Mouse (Mus musculus) heart, embryonic 16.5 days (tissue): ENCODE data around the gene Fscn3. TPM values are rescaled to one million over a fixed set of nuclear protein-coding genes. Genes with fewer than 3 reads are reported as not detected.
A peak's percentile ranks its signal among the peaks of the same experiment; 100 is the strongest.

Experiments
- ATAC-seq: fragments of 200-750 bp; cut with Nextera tagmentation; replicated peaks from 2 replicates; pipeline ENCODE4 v1.8.0; 2017; ENCODE audit warnings: moderate number of reproducible peaks; ENCODE audit not compliant: insufficient read depth, low FRiP score; ENCODE audit errors: extremely low read depth
- H3K27ac ChIP-seq: fragments of 300-500 bp; sonication (generic); 2 replicates; pipeline ENCODE4 v1.5.1; 2014; ENCODE audit warnings: mild to moderate bottlenecking, low read length, control low read depth, moderate library complexity
- H3K27me3 ChIP-seq: fragments of 300-500 bp; sonication (generic); 2 replicates; pipeline ENCODE4 v1.6.1; 2014; ENCODE audit warnings: low read length, mixed read lengths; ENCODE audit not compliant: control insufficient read depth, insufficient read depth
- H3K36me3 ChIP-seq: fragments of 300-500 bp; sonication (generic); 2 replicates; pipeline ENCODE4 v1.6.1; 2014; ENCODE audit not compliant: control insufficient read depth, insufficient read depth
- H3K4me1 ChIP-seq: fragments of 300-500 bp; sonication (generic); 2 replicates; pipeline ENCODE4 v1.6.1; 2014; ENCODE audit warnings: low read length, mixed read lengths; ENCODE audit not compliant: control insufficient read depth, insufficient read depth
- H3K4me2 ChIP-seq: fragments of 300-500 bp; sonication (generic); 2 replicates; pipeline ENCODE4 v1.6.1; 2014; ENCODE audit warnings: low read depth, mild to moderate bottlenecking, control low read depth, low read length
- H3K4me3 ChIP-seq: fragments of 300-500 bp; sonication (generic); 2 replicates; pipeline ENCODE4 v1.5.1; 2014; ENCODE audit warnings: mild to moderate bottlenecking, control low read depth, low read length
- H3K9ac ChIP-seq: fragments of 300-500 bp; sonication (generic); 2 replicates; pipeline ENCODE4 v1.6.1; 2014; ENCODE audit warnings: low read length, control low read depth
- H3K9me3 ChIP-seq: fragments of 300-500 bp; sonication (generic); replicated peaks from 2 replicates; pipeline ENCODE4 v1.6.1; 2016; ENCODE audit warnings: low read length; ENCODE audit not compliant: control insufficient read depth
- WGBS: fragments of 180-500 bp; shearing (Covaris S2); extraction: QIAGEN DNeasy Blood & Tissue Kit; methylation state at CpG from one replicate; pipeline ENCODE4 v1.1.7; 2014; 5-methylcytosine and 5-hydroxymethylcytosine counted together
- polyA plus RNA-seq: library from polyadenylated mRNA; unstranded; fragments of >200 nt; fragmentation: Nextera tagmentation; extraction: Ambion mirVana; gene quantifications from 2 replicates; pipeline ENCODE4 v1.2.1, GENCODE M21; 2015

Gene Fscn3
- polyA plus RNA-seq, 1 experiment from 2014 or later: not detected

DNA sequence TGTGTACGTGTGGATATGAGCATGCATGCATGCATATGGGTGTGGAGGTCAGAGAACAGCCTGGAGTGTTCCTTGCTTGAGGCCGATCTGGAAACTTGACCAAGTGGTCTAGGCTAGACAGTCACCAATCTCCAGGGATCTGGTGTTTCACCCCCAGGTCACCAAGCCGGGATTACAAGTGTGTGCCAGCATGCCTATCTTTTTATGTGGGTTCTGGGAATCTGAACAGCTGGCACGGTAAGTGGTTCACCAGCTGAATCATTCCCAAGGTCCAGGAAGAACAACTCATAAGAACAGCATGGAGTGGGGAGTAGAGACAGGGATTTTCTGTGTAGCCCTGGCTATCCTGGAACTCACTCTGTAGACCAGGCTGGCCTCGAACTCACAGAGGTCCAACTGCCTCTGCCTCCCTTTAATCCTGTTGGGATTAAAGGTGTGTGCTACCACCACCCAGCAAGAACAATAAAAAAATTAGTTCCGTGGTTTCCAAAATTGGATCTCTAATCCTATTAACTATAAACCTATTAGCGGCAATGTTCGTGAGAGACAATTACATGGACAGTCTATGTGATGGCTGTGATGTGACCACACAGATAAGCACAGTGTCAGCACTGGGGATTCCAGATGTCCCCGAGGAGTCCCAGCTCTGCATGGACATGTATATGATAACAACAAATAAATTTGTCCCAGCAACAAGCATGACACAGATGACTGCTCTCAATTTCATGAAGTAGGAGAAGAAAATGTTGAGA lies 43.9 kb downstream of the Fscn3 start:
- Histone ChIP-seq H3K9ac (no peak overlapping the region), H3K27me3 (no peaks in the 10 kb centered on the region), H3K4me1 (no peaks in the 10 kb centered on the region), H3K36me3 (no peaks in the 10 kb centered on the region), H3K4me3 (no peak overlapping the region), H3K27ac (no peak overlapping the region), H3K9me3 (no peaks in the 10 kb centered on the region), H3K4me2 (no peak overlapping the region)
- ATAC-seq: no peak
- WGBS: 81% methylated on average over 9 of the region's 9 CpGs

DNA sequence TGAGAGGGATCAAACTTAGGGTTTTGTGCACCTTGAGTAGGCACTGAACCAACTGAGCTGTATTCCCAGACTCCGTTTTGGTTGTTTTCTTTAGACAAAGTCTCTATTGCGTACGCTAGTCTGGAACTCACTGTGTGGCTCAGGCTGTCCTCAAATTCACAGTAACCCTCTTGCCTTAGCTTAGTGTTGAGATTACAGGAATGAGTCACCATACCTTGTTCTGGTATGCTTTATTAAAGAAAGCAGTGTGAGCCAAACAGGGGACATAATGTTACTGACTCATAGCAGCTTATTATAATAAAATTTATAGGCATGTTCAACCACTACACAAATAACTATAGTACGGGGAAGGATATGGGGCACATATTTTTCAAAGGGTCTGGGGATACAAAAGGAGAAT lies 46.6 kb downstream of the Fscn3 start:
- no peaks in the 10 kb centered on the region for H3K36me3 ChIP-seq
- no peak for ATAC-seq
- no peak overlapping the region for H3K4me2 ChIP-seq
- H3K4me3 ChIP-seq: no peak overlapping the region
- no peaks in the 10 kb centered on the region for H3K9me3 ChIP-seq
- H3K4me1 ChIP-seq: peaks cover 2% of the 10 kb centered on the region; the same call in 1 of the 2 replicates
- WGBS: 73% methylated on average over 4 of the region's 4 CpGs
- no peaks in the 10 kb centered on the region for H3K27me3 ChIP-seq
- H3K27ac ChIP-seq: no peak overlapping the region
- no peak overlapping the region for H3K9ac ChIP-seq

DNA sequence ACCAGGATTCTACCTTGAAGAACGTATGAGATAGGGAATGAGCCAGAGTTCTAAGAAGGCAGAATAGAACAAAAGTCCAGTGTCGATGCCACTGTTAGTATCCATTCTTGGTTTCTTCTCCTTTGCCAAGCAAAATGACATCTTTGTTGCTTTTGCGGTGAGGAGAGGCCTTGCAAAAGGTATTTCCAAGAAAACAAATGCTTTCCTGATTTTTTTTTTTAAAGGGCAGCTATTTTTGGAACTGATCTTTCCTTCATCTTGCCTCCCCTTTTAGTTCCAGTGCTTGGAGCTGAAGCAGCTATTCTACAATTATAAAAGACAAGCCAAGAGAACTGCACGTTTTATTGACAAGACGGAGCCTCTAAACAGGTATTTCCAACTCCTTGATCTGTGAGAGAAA lies 47.2 kb downstream of the Fscn3 start, which contains the start of gene Snd1:
TSS of gene Snd1 (plus strand) at position 301 of the 400 bp plus-strand sequence.
- Histone ChIP-seq H3K4me1 (peaks cover 4% of the 10 kb centered on the region; the same call in 1 of the 2 replicates), H3K27me3 (no peaks in the 10 kb centered on the region), H3K9me3 (no peaks in the 10 kb centered on the region), H3K9ac (no peak within 1 kb of the TSS), H3K27ac (no peak within 1 kb of the TSS), H3K4me2 (no peak within 1 kb of the TSS), H3K36me3 (no peaks in the 10 kb centered on the region), H3K4me3 (no peak within 1 kb of the TSS)
- WGBS: 67% methylated on average over 5 of the region's 5 CpGs
- ATAC-seq: no peak

DNA sequence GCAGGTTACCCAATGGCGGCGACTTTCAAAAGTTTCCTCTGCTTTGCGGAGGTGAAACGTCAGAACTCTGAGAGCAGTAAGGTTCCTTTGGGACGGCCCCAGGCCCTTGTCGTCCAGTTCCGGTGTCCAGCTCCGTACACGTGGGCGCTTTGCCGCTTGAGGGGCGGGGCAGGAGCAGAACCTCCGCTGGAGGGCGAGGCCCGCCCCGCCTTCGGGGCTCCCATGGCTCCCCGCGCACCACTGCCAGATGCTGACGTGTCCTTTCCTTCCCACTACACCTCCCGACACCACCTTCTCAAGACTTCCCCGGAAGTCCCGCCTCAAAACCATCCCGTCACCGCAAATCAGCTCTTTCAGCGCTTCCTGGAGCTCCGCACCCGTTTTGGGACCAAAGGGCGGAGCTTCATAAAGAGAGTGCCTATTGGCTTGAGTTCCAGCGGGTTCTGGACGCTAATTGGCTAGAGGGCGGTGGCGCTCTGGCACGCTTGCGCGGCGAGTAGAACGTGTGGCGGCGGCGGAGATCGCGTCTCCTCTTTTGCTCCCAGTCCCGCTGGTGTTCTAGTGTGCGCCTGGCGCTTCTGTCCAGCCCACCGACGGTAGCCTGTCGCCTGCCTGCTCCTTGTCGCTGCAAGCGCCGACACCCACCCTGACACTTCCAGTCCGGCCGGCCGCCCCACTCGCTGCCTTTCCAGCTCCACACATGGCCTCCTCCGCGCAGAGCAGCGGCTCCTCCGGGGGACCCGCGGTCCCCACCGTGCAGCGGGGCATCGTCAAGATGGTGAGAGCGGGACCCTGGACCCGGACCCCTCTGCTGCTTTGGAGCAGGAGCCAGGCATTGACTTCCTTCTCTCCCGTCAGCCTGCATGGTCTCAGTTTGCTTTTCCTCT lies 52.5 kb downstream of the Fscn3 start:
- peak overlapping the region; percentile 92 for H3K4me2 ChIP-seq
- peak overlapping the region; percentile 93 for H3K27ac ChIP-seq
- peak overlapping the region; percentile 94 for H3K4me3 ChIP-seq
- peaks cover 40% of the 10 kb centered on the region for H3K4me1 ChIP-seq
- peak overlapping the region; percentile 95 for H3K9ac ChIP-seq
- no peaks in the 10 kb centered on the region for H3K36me3 ChIP-seq
- peak; percentile 98 for ATAC-seq
- H3K27me3 ChIP-seq: no peaks in the 10 kb centered on the region
- WGBS: under 1% methylated on average over 68 of the region's 68 CpGs
- H3K9me3 ChIP-seq: no peaks in the 10 kb centered on the region

DNA sequence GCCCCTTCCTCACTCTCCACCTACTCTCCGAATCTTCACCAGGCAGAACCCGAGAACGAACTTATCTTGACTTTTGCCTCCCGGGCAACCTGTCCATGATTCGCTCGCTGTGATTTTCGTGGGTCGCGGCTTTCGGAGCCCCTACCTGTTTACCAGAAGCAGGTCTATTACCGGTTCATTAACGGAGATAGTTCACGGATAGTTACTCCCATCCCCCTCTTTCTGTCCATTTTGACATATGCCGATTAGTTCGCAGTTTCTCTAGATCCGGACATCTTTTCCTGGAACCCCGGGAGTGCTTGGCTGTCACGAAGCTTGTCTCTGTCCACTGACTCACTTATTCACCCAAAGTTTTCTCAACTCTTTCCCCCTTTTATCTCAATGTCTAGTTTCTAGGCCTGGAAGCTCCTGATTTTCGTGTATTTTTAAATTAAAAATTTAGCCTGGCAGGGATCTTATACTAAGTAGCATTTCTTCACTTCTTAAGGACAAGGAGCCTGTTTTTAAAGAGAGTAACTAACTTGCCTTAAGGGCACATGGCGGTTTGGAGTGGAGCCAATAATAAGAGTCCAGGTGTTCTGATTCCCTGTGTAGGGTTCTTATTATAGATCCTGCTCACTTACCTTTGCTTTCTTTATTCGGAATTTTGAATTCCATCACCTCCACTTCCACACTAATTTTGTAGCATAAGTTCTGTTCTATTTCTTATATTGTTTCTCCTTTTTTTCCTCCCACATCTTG lies 53.3 kb downstream of the Fscn3 start:
- peaks cover 48% of the 10 kb centered on the region for H3K4me1 ChIP-seq
- ATAC-seq: no peak
- 4% methylated on average over 21 of the region's 21 CpGs for WGBS

DNA sequence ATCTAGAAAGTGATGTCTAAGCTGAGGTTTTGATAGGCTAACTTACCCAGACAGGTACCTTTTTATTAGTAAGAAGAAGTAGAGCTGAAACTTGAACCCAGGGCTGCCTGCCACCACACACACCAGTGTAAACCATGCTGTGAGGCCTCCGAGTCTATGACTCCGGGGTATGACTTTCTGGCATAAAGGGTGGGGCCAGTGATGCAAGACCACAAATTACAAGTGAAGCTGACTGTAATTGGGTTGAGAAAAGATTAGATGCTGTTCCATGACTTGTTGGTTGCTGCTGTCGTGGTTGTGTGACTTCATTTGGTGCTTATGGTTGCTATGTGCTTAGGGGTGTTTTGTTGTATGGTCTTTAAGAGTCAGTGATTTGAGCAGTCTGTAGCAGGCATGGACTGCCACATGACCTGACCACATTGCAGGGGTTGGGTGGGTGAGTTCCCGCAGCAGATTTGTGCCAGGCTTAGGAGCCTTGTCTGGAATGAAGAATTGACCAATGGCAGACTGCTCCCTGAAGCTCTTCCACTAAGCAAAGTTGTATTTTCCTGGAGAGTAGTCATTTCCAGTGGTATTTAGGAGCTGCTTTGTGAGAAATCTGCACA lies 55.2 kb downstream of the Fscn3 start:
- Histone ChIP-seq H3K9me3 (no peaks in the 10 kb centered on the region), H3K9ac (no peak overlapping the region), H3K4me3 (no peak overlapping the region), H3K4me2 (peak overlapping the region; percentile 72; the same call in 1 of the 2 replicates), H3K36me3 (no peaks in the 10 kb centered on the region), H3K27ac (no peak overlapping the region), H3K4me1 (peaks cover 67% of the 10 kb centered on the region), H3K27me3 (no peaks in the 10 kb centered on the region)
- 62% methylated on average over 4 of the region's 4 CpGs for WGBS
- no peak for ATAC-seq

More for the DNA sequence above, 53.3 kb downstream of the Fscn3 start:
- peak overlapping the region; percentile 93 for H3K27ac ChIP-seq
- no peaks in the 10 kb centered on the region for H3K36me3 ChIP-seq
- H3K4me2 ChIP-seq: peak overlapping the region; percentile 72
- no peaks in the 10 kb centered on the region for H3K9me3 ChIP-seq
- H3K4me3 ChIP-seq: peak overlapping the region; percentile 94
- H3K9ac ChIP-seq: peak overlapping the region; percentile 95
- no peaks in the 10 kb centered on the region for H3K27me3 ChIP-seq

DNA sequence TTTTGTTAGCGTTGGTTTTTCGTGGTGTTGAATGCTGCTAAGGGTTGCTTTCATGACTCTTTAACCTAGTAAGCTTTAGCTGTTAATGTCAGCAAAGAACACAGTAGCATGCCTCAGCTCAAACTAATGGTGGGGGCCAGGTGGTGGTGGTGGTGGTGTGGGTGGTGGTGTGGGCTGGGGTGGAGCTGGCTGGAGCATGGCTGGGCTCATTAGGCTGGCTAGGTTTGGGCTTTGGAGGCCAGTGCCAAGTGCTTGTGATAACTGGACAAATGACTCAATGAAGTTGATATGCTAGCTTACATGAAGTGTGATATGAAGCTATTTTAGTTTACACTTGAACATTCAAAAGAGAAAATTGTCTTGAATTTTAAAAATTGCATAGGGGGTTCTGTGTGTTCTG lies 58.4 kb downstream of the Fscn3 start:
- no peak overlapping the region for H3K4me3 ChIP-seq
- peak overlapping the region; percentile 38 for H3K4me2 ChIP-seq
- H3K27ac ChIP-seq: peak overlapping the region; percentile 84
- peak; percentile 80 for ATAC-seq
- no peak overlapping the region for H3K9ac ChIP-seq
- WGBS: 57% methylated on average over 2 of the region's 2 CpGs
- H3K9me3 ChIP-seq: no peaks in the 10 kb centered on the region
- H3K27me3 ChIP-seq: no peaks in the 10 kb centered on the region
- H3K4me1 ChIP-seq: peaks cover 68% of the 10 kb centered on the region
- peaks cover 9% of the 10 kb centered on the region; the same call in 1 of the 2 replicates for H3K36me3 ChIP-seq

DNA sequence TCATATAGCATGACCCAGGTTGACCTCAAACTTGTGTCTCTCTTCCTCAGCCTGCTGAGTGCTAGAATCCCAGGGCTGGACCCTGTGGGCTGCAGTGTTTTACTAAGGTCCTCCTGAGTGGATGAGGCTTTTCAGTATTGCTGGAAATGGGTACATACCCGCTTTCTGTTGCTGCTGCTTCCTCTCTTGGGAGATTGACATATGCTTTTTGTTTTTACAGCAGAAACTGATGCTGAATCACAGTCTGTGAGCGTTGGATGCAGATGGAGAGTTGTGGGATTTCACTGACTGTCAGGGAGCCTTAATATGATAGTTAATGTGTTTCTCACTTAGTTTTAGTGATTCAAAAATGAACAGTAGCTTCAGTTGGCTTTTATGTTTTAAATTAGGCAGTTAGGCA lies 58.9 kb downstream of the Fscn3 start:
- no peak for ATAC-seq
- H3K27me3 ChIP-seq: no peaks in the 10 kb centered on the region
- H3K27ac ChIP-seq: peak overlapping the region; percentile 84
- peak overlapping the region; percentile 38 for H3K4me2 ChIP-seq
- H3K4me1 ChIP-seq: peaks cover 64% of the 10 kb centered on the region
- WGBS: 64% methylated on average over 2 of the region's 2 CpGs
- no peaks in the 10 kb centered on the region for H3K9me3 ChIP-seq
- H3K36me3 ChIP-seq: peaks cover 9% of the 10 kb centered on the region; the same call in 1 of the 2 replicates
- no peak overlapping the region for H3K4me3 ChIP-seq
- peak overlapping the region; percentile 14; the same call in 1 of the 2 replicates for H3K9ac ChIP-seq
